Mouse (Mus musculus) embryonic fibroblast, embryonic 13.5 days (primary cell): ENCODE data around the gene Bbs5.

ENCODE experiments used
- CTCF ChIP-seq: IDR thresholded peaks from 2 replicates; pipeline ENCODE4 v1.5.1; 2011; ENCODE audit warnings: mild to moderate bottlenecking, control low read depth, low read length, moderate library complexity, borderline replicate concordance; ENCODE audit not compliant: insufficient read depth
- POLR2A ChIP-seq: IDR thresholded peaks from 2 replicates; pipeline ENCODE4 v1.6.1; 2011; ENCODE audit warnings: low read depth, mild to moderate bottlenecking, control low read depth, low read length, moderate library complexity

DNA sequence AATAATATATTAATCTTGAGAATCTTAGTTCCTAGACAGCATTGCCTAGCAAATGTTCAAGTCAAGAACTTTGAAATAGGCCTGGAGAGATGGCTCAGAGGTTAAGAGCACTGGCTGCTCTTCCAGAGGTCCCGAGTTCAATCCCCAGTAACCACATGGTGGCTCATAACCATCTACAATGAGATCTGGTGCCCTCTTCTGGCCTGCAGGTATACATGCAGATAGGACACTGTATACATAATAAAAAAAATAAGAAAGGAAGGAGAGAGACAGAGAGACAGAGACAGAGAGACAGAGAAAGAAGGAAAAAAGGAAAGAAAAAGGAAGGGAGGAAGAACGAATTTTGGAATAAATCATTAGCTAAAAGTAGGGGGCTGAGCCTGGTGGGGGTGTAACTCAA is 29.7 kb downstream of the Bbs5 start:
- no peak for TF ChIP-seq CTCF
- no peak for TF ChIP-seq POLR2A
